Mouse (Mus musculus): Measurements from ENCODE around the gene Rhbdd3. TPM values are rescaled to one million over a fixed set of nuclear protein-coding genes. Genes with fewer than 3 reads are reported as not detected.

The Rhbdd3 gene
- polyA plus RNA-seq, 1 experiment from 2014 or later: 27.9 TPM

- Histone ChIP-seq H3K27ac (peak overlapping the region; percentile 6; the same call in 1 of the 2 replicates), H3K4me1 (peaks cover 21% of the 10 kb centered on the region; the same call in 1 of the 2 replicates), H3K36me3 (no peaks in the 10 kb centered on the region), H3K9me3 (no peaks in the 10 kb centered on the region), H3K4me3 (no peak overlapping the region), H3K27me3 (peaks cover 13% of the 10 kb centered on the region), H3K4me2 (replicated peaks) (no peak overlapping the region), H3K9ac (no peak overlapping the region)
- no peak for ATAC-seq (ENCODE audit: insufficient number of reproducible peaks, insufficient read depth, low FRiP score, low TSS enrichment)
- 39% methylated on average over 10 of the region's 10 CpGs for WGBS
Measured at GRCm38 (mm10) chr11:5154961-5155805, 56.5 kb downstream of the Rhbdd3 start.

Other genes with a start within 250 kb of the Rhbdd3 start
- 70.5 and 73.3 TPM in 2 replicates for gene Nf2, start 249.4 kb upstream of the Rhbdd3 start, polyA plus RNA-seq (2016; fragmentation: Nextera tagmentation; extraction: Ambion mirVana)
- 81.4 and 81.8 TPM in 2 replicates for gene Nipsnap1, start 225.0 kb upstream of the Rhbdd3 start, polyA plus RNA-seq (2016; fragmentation: Nextera tagmentation; extraction: Ambion mirVana)
- 42.3 and 44.1 TPM in 2 replicates for gene Thoc5, start 203.6 kb upstream of the Rhbdd3 start, polyA plus RNA-seq (2016; fragmentation: Nextera tagmentation; extraction: Ambion mirVana)
- gene Nefh, start 150.9 kb upstream of the Rhbdd3 start, polyA plus RNA-seq (2016; fragmentation: Nextera tagmentation; extraction: Ambion mirVana): 0.65 and 1.0 TPM in 2 replicates
- 54.8 and 55.3 TPM in 2 replicates for gene Ap1b1, start 112.1 kb upstream of the Rhbdd3 start, polyA plus RNA-seq (2016; fragmentation: Nextera tagmentation; extraction: Ambion mirVana)
- 1.1 TPM in 2 replicates for gene Rasl10a, start 40.8 kb upstream of the Rhbdd3 start, polyA plus RNA-seq (2016; fragmentation: Nextera tagmentation; extraction: Ambion mirVana)
- gene Gas2l1, start 33.6 kb upstream of the Rhbdd3 start, polyA plus RNA-seq (2016; fragmentation: Nextera tagmentation; extraction: Ambion mirVana): 44.3 and 47.6 TPM in 2 replicates
- 949 and 978 TPM in 2 replicates for gene Ewsr1, start 340 bp downstream of the Rhbdd3 start, polyA plus RNA-seq (2016; fragmentation: Nextera tagmentation; extraction: Ambion mirVana)
- 27.9 and 31.0 TPM in 2 replicates for gene Emid1, start 53.3 kb downstream of the Rhbdd3 start, polyA plus RNA-seq (2016; fragmentation: Nextera tagmentation; extraction: Ambion mirVana)
- gene Kremen1, start 162.6 kb downstream of the Rhbdd3 start, polyA plus RNA-seq (2016; fragmentation: Nextera tagmentation; extraction: Ambion mirVana): 23.3 and 24.7 TPM in 2 replicates